Mouse (Mus musculus): ENCODE data around the gene Nudt7. TPM values are rescaled to one million over a fixed set of nuclear protein-coding genes. Genes with fewer than 3 reads are reported as not detected.

Nudt7 gene
- polyA plus RNA-seq (2012; rRNA removed), result 9.1 and 9.7 TPM in 2 replicates

GRCm38 (mm10) chr8:114133510-114134362 is at the start of gene Nudt7:
Gene Nudt7 (plus strand): TSS chr8:114133557.
- Histone ChIP-seq H3K36me3 (ENCODE audit: control insufficient read depth, insufficient read depth, low read length) (no peaks in the 10 kb centered on the region), H3K4me1 (replicated peaks; ENCODE audit: control insufficient read depth, insufficient read depth, low read length) (peaks cover 8% of the 10 kb centered on the region), H3K27ac (ENCODE audit: control insufficient read depth, insufficient read depth, low read length) (peak within 1 kb of the TSS; percentile 4; the same call in 1 of the 2 replicates), H3K27me3 (ENCODE audit: control insufficient read depth, insufficient read depth, low read length) (no peaks in the 10 kb centered on the region), H3K4me3 (ENCODE audit: control insufficient read depth, insufficient read depth, low read length) (peak within 1 kb of the TSS; percentile 55)
- TF ChIP-seq CTCF (IDR thresholded peaks at IDR 0.05; ENCODE audit: borderline replicate concordance, control insufficient read depth, extremely low read depth, insufficient read depth, low read length, poor library complexity), result no peak; the same call in 1 of the 2 replicates
- peak; percentile 52; the same call in 1 of the 2 replicates for TF ChIP-seq POLR2A (IDR thresholded peaks at IDR 0.05; ENCODE audit: control insufficient read depth, extremely low read depth, insufficient read depth, low read length, poor library complexity)
- WGBS, result under 1% methylated on average over 23 of the region's 23 CpGs
- DNase-seq, result peak; percentile 87

DNA sequence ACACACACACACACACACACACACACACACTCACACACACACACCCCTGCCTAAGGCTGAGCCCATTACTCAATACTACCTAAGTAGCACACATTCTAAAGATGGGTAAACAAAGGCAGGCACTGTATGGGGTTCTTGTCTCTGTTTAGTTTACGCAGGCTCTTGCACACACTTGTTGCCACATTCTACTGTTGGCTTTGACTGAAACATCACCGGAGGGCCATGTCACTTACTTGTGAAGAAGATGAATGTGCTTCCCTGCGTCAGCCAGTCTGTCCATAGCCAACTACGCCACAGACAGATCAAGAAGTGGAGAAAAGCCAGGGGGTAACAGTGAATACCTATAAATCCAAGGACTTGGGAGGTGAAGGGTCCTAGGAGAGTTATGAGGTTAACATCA is 45.4 kb upstream of the Nudt7 start:
- Histone ChIP-seq H3K27me3 (ENCODE audit: control insufficient read depth, insufficient read depth, low read length) (no peaks in the 10 kb centered on the region), H3K36me3 (ENCODE audit: control insufficient read depth, insufficient read depth, low read length) (no peaks in the 10 kb centered on the region), H3K27ac (ENCODE audit: control insufficient read depth, insufficient read depth, low read length) (no peak overlapping the region), H3K4me1 (replicated peaks; ENCODE audit: control insufficient read depth, insufficient read depth, low read length) (no peaks in the 10 kb centered on the region), H3K4me3 (ENCODE audit: control insufficient read depth, insufficient read depth, low read length) (no peak overlapping the region)
- TF ChIP-seq POLR2A (IDR thresholded peaks at IDR 0.05; ENCODE audit: control insufficient read depth, extremely low read depth, insufficient read depth, low read length, poor library complexity) (no peak), CTCF (IDR thresholded peaks at IDR 0.05; ENCODE audit: borderline replicate concordance, control insufficient read depth, extremely low read depth, insufficient read depth, low read length, poor library complexity) (no peak)
- DNase-seq, result no peak
- 96% methylated on average over 4 of the region's 4 CpGs for WGBS

DNA sequence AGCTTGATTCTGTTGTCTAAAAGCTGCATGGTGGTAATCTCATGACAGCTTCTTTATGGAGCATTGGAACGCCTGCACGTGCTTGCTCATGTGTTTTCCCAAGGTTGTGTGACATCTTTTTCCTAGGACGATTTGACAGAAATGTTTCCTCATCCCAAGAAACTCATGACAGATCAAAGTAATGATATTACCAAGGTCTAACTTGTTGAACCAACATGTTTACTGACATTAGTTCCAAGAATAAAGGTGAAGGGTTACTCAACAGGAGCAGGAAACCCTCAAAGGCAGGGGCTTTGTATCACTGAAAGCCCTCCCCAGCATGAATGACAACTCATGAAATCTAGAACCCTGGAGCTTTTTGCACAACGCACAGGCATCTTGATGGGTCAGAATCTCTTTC is 42.6 kb upstream of the Nudt7 start:
- Histone ChIP-seq H3K4me1 (replicated peaks; ENCODE audit: control insufficient read depth, insufficient read depth, low read length) (no peaks in the 10 kb centered on the region), H3K27me3 (ENCODE audit: control insufficient read depth, insufficient read depth, low read length) (no peaks in the 10 kb centered on the region), H3K4me3 (ENCODE audit: control insufficient read depth, insufficient read depth, low read length) (no peak overlapping the region), H3K27ac (ENCODE audit: control insufficient read depth, insufficient read depth, low read length) (no peak overlapping the region), H3K36me3 (ENCODE audit: control insufficient read depth, insufficient read depth, low read length) (no peaks in the 10 kb centered on the region)
- WGBS, result 92% methylated on average over 4 of the region's 4 CpGs
- TF ChIP-seq POLR2A (IDR thresholded peaks at IDR 0.05; ENCODE audit: control insufficient read depth, extremely low read depth, insufficient read depth, low read length, poor library complexity) (no peak), CTCF (IDR thresholded peaks at IDR 0.05; ENCODE audit: borderline replicate concordance, control insufficient read depth, extremely low read depth, insufficient read depth, low read length, poor library complexity) (no peak)
- no peak for DNase-seq

- Histone ChIP-seq H3K27me3 (ENCODE audit: control insufficient read depth, insufficient read depth, low read length) (no peaks in the 10 kb centered on the region), H3K36me3 (ENCODE audit: control insufficient read depth, insufficient read depth, low read length) (no peaks in the 10 kb centered on the region), H3K4me1 (replicated peaks; ENCODE audit: control insufficient read depth, insufficient read depth, low read length) (no peaks in the 10 kb centered on the region), H3K27ac (ENCODE audit: control insufficient read depth, insufficient read depth, low read length) (no peak overlapping the region), H3K4me3 (ENCODE audit: control insufficient read depth, insufficient read depth, low read length) (no peak overlapping the region)
- TF ChIP-seq POLR2A (IDR thresholded peaks at IDR 0.05; ENCODE audit: control insufficient read depth, extremely low read depth, insufficient read depth, low read length, poor library complexity) (no peak), CTCF (IDR thresholded peaks at IDR 0.05; ENCODE audit: borderline replicate concordance, control insufficient read depth, extremely low read depth, insufficient read depth, low read length, poor library complexity) (no peak)
- WGBS, result 96% methylated on average over 3 of the region's 3 CpGs
- DNase-seq, result no peak
Measured at GRCm38 (mm10) chr8:114093321-114093720, 40.0 kb upstream of the Nudt7 start.

DNA sequence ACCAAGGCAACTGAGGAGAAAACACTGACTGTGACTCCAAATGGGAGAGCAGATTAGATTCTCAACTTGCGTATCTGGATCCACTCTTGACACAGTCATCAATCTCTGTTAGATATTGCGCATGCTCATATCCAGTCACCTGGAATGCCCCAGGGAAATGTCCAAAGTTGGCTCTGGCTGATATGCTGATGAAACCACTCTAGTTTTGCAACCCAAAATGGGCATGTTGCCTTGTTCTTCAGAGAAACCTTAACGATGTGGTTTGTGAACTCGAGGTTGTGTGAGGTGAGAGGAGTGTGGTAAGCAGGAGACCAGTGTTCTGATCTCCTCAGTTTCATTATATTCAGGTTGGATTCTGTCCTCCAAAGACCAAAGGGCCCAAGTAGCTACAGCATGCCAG is 38.8 kb upstream of the Nudt7 start:
- Histone ChIP-seq H3K4me3 (ENCODE audit: control insufficient read depth, insufficient read depth, low read length) (no peak overlapping the region), H3K27me3 (ENCODE audit: control insufficient read depth, insufficient read depth, low read length) (no peaks in the 10 kb centered on the region), H3K36me3 (ENCODE audit: control insufficient read depth, insufficient read depth, low read length) (no peaks in the 10 kb centered on the region), H3K27ac (ENCODE audit: control insufficient read depth, insufficient read depth, low read length) (no peak overlapping the region), H3K4me1 (replicated peaks; ENCODE audit: control insufficient read depth, insufficient read depth, low read length) (no peaks in the 10 kb centered on the region)
- TF ChIP-seq POLR2A (IDR thresholded peaks at IDR 0.05; ENCODE audit: control insufficient read depth, extremely low read depth, insufficient read depth, low read length, poor library complexity) (no peak), CTCF (IDR thresholded peaks at IDR 0.05; ENCODE audit: borderline replicate concordance, control insufficient read depth, extremely low read depth, insufficient read depth, low read length, poor library complexity) (no peak)
- no peak for DNase-seq
- WGBS, result 83% methylated on average over 4 of the region's 4 CpGs

DNA sequence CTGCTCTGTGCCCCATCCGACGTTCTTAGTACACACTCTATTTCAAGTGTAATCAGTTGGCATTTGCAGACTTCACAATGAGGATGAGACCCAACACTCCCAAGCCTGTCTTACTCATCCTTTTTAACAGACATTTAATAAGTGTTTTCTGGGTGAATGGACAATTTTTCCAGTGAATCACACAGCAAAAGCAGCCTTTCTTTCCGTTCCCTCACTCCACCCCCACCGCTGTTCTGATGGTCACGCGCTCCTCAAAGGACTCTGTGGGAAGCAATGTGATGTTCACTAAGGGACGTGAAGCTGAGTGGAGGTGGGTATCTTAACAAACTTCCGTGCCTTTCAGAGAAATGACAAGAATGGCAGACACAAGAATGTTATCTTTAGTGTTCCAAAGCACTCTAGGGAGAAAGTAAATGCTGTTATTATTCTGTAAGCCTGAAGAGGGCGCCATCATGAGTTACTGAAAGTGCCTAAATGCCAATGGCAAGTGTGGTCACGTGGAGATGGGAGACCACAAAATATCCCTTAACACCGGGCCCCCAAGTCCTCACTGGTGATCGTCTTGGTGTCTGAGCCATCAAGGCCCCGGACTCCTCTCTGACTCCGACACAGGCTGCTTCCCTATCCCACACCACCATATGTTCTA is 32.7 kb upstream of the Nudt7 start:
- H3K36me3 ChIP-seq (ENCODE audit: control insufficient read depth, insufficient read depth, low read length), result no peaks in the 10 kb centered on the region
- 85% methylated on average over 14 of the region's 14 CpGs for WGBS
- no peak for DNase-seq
- no peak for TF ChIP-seq POLR2A (IDR thresholded peaks at IDR 0.05; ENCODE audit: control insufficient read depth, extremely low read depth, insufficient read depth, low read length, poor library complexity)
- TF ChIP-seq CTCF (IDR thresholded peaks at IDR 0.05; ENCODE audit: borderline replicate concordance, control insufficient read depth, extremely low read depth, insufficient read depth, low read length, poor library complexity), result no peak
- H3K27me3 ChIP-seq (ENCODE audit: control insufficient read depth, insufficient read depth, low read length), result no peaks in the 10 kb centered on the region
- H3K27ac ChIP-seq (ENCODE audit: control insufficient read depth, insufficient read depth, low read length), result no peak overlapping the region
- no peak overlapping the region for H3K4me3 ChIP-seq (ENCODE audit: control insufficient read depth, insufficient read depth, low read length)
- no peaks in the 10 kb centered on the region for H3K4me1 ChIP-seq (replicated peaks; ENCODE audit: control insufficient read depth, insufficient read depth, low read length)
